Comparison of ENCODE assay signal across 9 mouse cellular contexts in the genomic region with DNA sequence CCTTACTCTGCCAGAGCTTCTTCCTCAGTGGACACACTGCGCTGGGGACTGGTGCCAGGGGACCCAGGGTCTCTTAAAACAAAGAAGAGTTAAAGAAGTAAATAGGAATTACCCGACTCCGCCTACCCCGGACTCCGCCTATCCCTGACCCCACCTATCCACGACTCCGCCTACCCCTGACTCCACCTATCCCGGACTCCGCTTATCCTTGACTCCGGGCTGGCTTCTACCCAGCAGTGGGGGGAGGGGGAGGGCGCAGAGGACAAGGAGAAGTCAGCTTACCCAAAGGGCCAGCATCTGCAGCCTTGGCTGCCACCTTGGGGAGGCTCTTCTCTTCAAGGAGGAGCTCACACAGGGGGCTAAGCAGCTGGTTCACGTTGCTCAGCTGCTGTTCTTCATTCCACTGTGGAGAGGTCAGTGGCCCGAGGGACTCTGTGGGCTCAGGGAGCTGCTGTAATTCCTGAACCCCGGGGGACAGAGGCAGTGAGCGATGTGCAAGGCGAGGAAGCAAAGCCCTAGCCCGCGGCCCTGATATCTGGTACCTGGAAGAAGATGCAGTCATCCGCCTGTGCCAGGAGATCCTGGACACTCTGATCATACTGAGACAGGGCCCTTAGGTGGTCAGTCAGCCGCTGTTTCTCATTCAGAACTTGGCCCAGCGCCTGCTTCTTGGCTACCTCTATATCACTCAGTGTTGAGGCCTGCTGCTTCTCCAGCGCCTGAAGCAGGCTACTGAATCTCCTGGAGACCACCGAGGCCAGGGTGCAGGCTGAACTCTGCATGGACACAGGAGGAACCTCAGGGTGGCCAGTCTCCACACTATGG. TPM values are rescaled to one million over a fixed set of nuclear protein-coding genes. Genes with fewer than 3 reads are reported as not detected.
A peak's percentile ranks its signal among the peaks of the same experiment; 100 is the strongest.
DNase-seq lines count a peak whose midpoint lies in the region; ATAC-seq lines count a peak whose summit lies in the region.
"Had no signal": no experiment of that assay in that cellular context is flagged by ENCODE, and none has a peak within 500 bp of the region (broad histone marks: within the 10 kb centered on the region; RNA-seq: fewer than 3 reads in every experiment).

A gene (minus strand): TSS at position 55 of the 825 bp plus-strand sequence.

- H3K4me2 ChIP-seq in forebrain, embryonic 15.5 days (replicated peaks), result no peak within 1 kb of the TSS
- peak within 1 kb of the TSS; percentile 39; the same call in 1 of the 2 replicates for H3K4me2 ChIP-seq in heart, embryonic 16.5 days (ENCODE audit: low read depth, low read length)
- H3K4me2 ChIP-seq in stomach, embryonic 14.5 days (replicated peaks; ENCODE audit: low read depth, low read length), result peak within 1 kb of the TSS; percentile 35

- WGBS in forebrain, embryonic 10.5 days, result 23% methylated on average over 23 of the region's 23 CpGs
- 28% methylated on average over 23 of the region's 23 CpGs for WGBS in forebrain, embryonic 15.5 days
- WGBS in embryonic facial prominence, embryonic 10.5 days, result 22% methylated on average over 23 of the region's 23 CpGs
- WGBS in heart, embryonic 16.5 days, result 35% methylated on average over 23 of the region's 23 CpGs
- 28% methylated on average over 23 of the region's 23 CpGs for WGBS in stomach, embryonic 14.5 days

- H3K27ac ChIP-seq in forebrain, embryonic 10.5 days, result peak within 1 kb of the TSS; percentile 60
- H3K27ac ChIP-seq in forebrain, embryonic 15.5 days (replicated peaks), result no peak within 1 kb of the TSS
- H3K27ac ChIP-seq in embryonic facial prominence, embryonic 10.5 days (replicated peaks), result peak within 1 kb of the TSS; percentile 81
- peak within 1 kb of the TSS; percentile 4; the same call in 1 of the 2 replicates for H3K27ac ChIP-seq in heart, embryonic 16.5 days (ENCODE audit: low read length)
- H3K27ac ChIP-seq in stomach, embryonic 14.5 days (ENCODE audit: low read length), result peak within 1 kb of the TSS; percentile 2; the same call in 1 of the 2 replicates

- DNase-seq in forebrain, embryonic 10.5 days (ENCODE audit: extremely low spot score, low spot score), result peak; percentile 71
- peak; percentile 88 for DNase-seq in embryonic facial prominence, embryonic 10.5 days (ENCODE audit: low spot score)
- peak; percentile 94 for DNase-seq in kidney, postnatal 10 days
- peak; percentile 75 for DNase-seq in lung, postnatal 25 days (ENCODE audit: low spot score)
- DNase-seq in layer of hippocampus, adult 11-12 months (ENCODE audit: low spot score), result no peak

- H3K4me3 ChIP-seq in forebrain, embryonic 10.5 days, result peak within 1 kb of the TSS; percentile 18
- H3K4me3 ChIP-seq in forebrain, embryonic 15.5 days, result no peak within 1 kb of the TSS
- H3K4me3 ChIP-seq in embryonic facial prominence, embryonic 10.5 days, result peak within 1 kb of the TSS; percentile 45
- peak within 1 kb of the TSS; percentile 13; the same call in 1 of the 2 replicates for H3K4me3 ChIP-seq in heart, embryonic 16.5 days (ENCODE audit: low read length)
- 0 out of 2 replicates have a peak within 1 kb of the TSS, but pooled peaks have one; percentile 5 for H3K4me3 ChIP-seq in stomach, embryonic 14.5 days (ENCODE audit: low read depth, low read length)
- H3K4me3 ChIP-seq: erythroblast, embryonic 14.5 days had no signal

- H3K9ac ChIP-seq in forebrain, embryonic 15.5 days (replicated peaks), result no peak within 1 kb of the TSS
- H3K9ac ChIP-seq in heart, embryonic 16.5 days (ENCODE audit: low read length), result peak within 1 kb of the TSS; percentile 53
- no peak within 1 kb of the TSS for H3K9ac ChIP-seq in stomach, embryonic 14.5 days (replicated peaks; ENCODE audit: low read depth, low read length)

- no peak for ATAC-seq in forebrain, embryonic 15.5 days (replicated peaks)
- no peak for ATAC-seq in heart, embryonic 16.5 days (replicated peaks; ENCODE audit: extremely low read depth, insufficient read depth, low FRiP score)
- ATAC-seq in stomach, embryonic 14.5 days (ENCODE audit: insufficient number of reproducible peaks, insufficient read depth, low FRiP score, low read depth), result peak; percentile 50; the same call in 1 of the 2 replicates

- peaks cover 49% of the 10 kb centered on the region for H3K4me1 ChIP-seq in forebrain, embryonic 10.5 days
- peaks cover 18% of the 10 kb centered on the region for H3K4me1 ChIP-seq in forebrain, embryonic 15.5 days
- H3K4me1 ChIP-seq in embryonic facial prominence, embryonic 10.5 days, result peaks cover 49% of the 10 kb centered on the region
- H3K4me1 ChIP-seq in heart, embryonic 16.5 days (ENCODE audit: control insufficient read depth, insufficient read depth, low read length), result peaks cover 24% of the 10 kb centered on the region
- H3K4me1 ChIP-seq in stomach, embryonic 14.5 days (ENCODE audit: control insufficient read depth, insufficient read depth, low read length), result peaks cover 25% of the 10 kb centered on the region

- H3K27me3 ChIP-seq in forebrain, embryonic 10.5 days (ENCODE audit: poor library complexity, severe bottlenecking), result peaks cover 29% of the 10 kb centered on the region
- H3K27me3 ChIP-seq in forebrain, embryonic 15.5 days, result no peaks in the 10 kb centered on the region
- peaks cover 18% of the 10 kb centered on the region for H3K27me3 ChIP-seq in embryonic facial prominence, embryonic 10.5 days (replicated peaks; ENCODE audit: low read depth, poor library complexity, severe bottlenecking)
- H3K27me3 ChIP-seq in heart, embryonic 16.5 days (ENCODE audit: control insufficient read depth, insufficient read depth, low read length), result no peaks in the 10 kb centered on the region
- no peaks in the 10 kb centered on the region for H3K27me3 ChIP-seq in stomach, embryonic 14.5 days (ENCODE audit: control insufficient read depth, insufficient read depth, low read length)

- H3K9me3 ChIP-seq in forebrain, embryonic 10.5 days, result no peaks in the 10 kb centered on the region
- no peaks in the 10 kb centered on the region for H3K9me3 ChIP-seq in forebrain, embryonic 15.5 days
- 0 out of 2 replicates have a peak, but pooled peaks cover 3% of the 10 kb centered on the region for H3K9me3 ChIP-seq in embryonic facial prominence, embryonic 10.5 days
- H3K9me3 ChIP-seq in heart, embryonic 16.5 days (replicated peaks; ENCODE audit: control insufficient read depth, low read length), result no peaks in the 10 kb centered on the region
- no peaks in the 10 kb centered on the region; the same call in 1 of the 2 replicates for H3K9me3 ChIP-seq in stomach, embryonic 14.5 days (ENCODE audit: control insufficient read depth, low read depth, low read length)

- H3K36me3 ChIP-seq in forebrain, embryonic 10.5 days (replicated peaks), result peaks cover 25% of the 10 kb centered on the region
- no peaks in the 10 kb centered on the region for H3K36me3 ChIP-seq in forebrain, embryonic 15.5 days
- H3K36me3 ChIP-seq in embryonic facial prominence, embryonic 10.5 days (replicated peaks), result peaks cover 23% of the 10 kb centered on the region
- peaks cover 15% of the 10 kb centered on the region for H3K36me3 ChIP-seq in heart, embryonic 16.5 days (ENCODE audit: control insufficient read depth, insufficient read depth)
- H3K36me3 ChIP-seq in stomach, embryonic 14.5 days (ENCODE audit: control insufficient read depth, insufficient read depth, low read length), result peaks cover 11% of the 10 kb centered on the region; the same call in 1 of the 2 replicates

RNA-seq across cellular contexts. Expression of the gene that starts here (rescaled TPM):
- polyA plus RNA-seq in forebrain, embryonic 10.5 days (2016; fragmentation: Nextera tagmentation; extraction: Ambion mirVana), result 2.1 and 2.4 TPM in 2 replicates
- polyA plus RNA-seq in forebrain, embryonic 15.5 days (2015; fragmentation: Nextera tagmentation; extraction: Ambion mirVana), result 7.0 and 7.7 TPM in 2 replicates
- polyA plus RNA-seq in embryonic facial prominence, embryonic 10.5 days (2016; fragmentation: Nextera tagmentation; extraction: Ambion mirVana), result 4.5 and 4.7 TPM in 2 replicates
- polyA plus RNA-seq in heart, embryonic 16.5 days (2015; fragmentation: Nextera tagmentation; extraction: Ambion mirVana), result 79.8 and 89.2 TPM in 2 replicates
- 12.2 and 17.3 TPM in 2 replicates for polyA plus RNA-seq in stomach, embryonic 14.5 days (2014; fragmentation: Nextera tagmentation; extraction: Ambion mirVana)
